Mouse (Mus musculus) forebrain, embryonic 13.5 days (tissue): ENCODE measurements around the gene Gpr18. TPM values are rescaled to one million over a fixed set of nuclear protein-coding genes. Genes with fewer than 3 reads are reported as not detected.

ENCODE experiments used
- ATAC-seq: fragments of 200-750 bp; cut with Nextera tagmentation; 2 replicates; pipeline ENCODE4 v1.8.0; 2017
- H3K27ac ChIP-seq: fragments of 300-500 bp; sonication (generic); 2 replicates; pipeline ENCODE4 v1.5.1; 2015; ENCODE audit warnings: inconsistent platforms, mild to moderate bottlenecking, moderate library complexity
- H3K27me3 ChIP-seq: fragments of 300-500 bp; sonication (generic); 2 replicates; pipeline ENCODE4 v1.6.1; 2015; ENCODE audit warnings: mild to moderate bottlenecking, inconsistent platforms
- H3K36me3 ChIP-seq: fragments of 300-500 bp; sonication (generic); 2 replicates; pipeline ENCODE4 v1.6.1; 2015; ENCODE audit warnings: mild to moderate bottlenecking, inconsistent platforms; ENCODE audit not compliant: poor library complexity, severe bottlenecking
- H3K4me1 ChIP-seq: fragments of 300-500 bp; sonication (generic); 2 replicates; pipeline ENCODE4 v1.6.1; 2015; ENCODE audit warnings: inconsistent platforms
- H3K4me2 ChIP-seq: fragments of 300-500 bp; sonication (generic); 2 replicates; pipeline ENCODE4 v1.6.1; 2015; ENCODE audit warnings: inconsistent platforms, mild to moderate bottlenecking, moderate library complexity
- H3K4me3 ChIP-seq: fragments of 300-500 bp; sonication (generic); 2 replicates; pipeline ENCODE4 v1.5.1; 2015; ENCODE audit warnings: mild to moderate bottlenecking, inconsistent platforms
- H3K9ac ChIP-seq: fragments of 300-500 bp; sonication (generic); 2 replicates; pipeline ENCODE4 v1.6.1; 2015; ENCODE audit warnings: mild to moderate bottlenecking, inconsistent platforms
- H3K9me3 ChIP-seq: fragments of 300-500 bp; sonication (generic); replicated peaks from 2 replicates; pipeline ENCODE4 v1.6.1; 2016; ENCODE audit warnings: inconsistent platforms
- WGBS: fragments of 180-500 bp; shearing (Covaris S2); methylation state at CpG from one replicate; pipeline ENCODE4 v1.1.7; 2015; 5-methylcytosine and 5-hydroxymethylcytosine counted together
- polyA plus RNA-seq: library from polyadenylated mRNA; unstranded; fragments of >200 nt; fragmentation: Nextera tagmentation; extraction: Ambion mirVana; gene quantifications from 2 replicates; pipeline ENCODE4 v1.2.1, GENCODE M21; 2015

Gpr18 gene
- polyA plus RNA-seq, 1 experiment from 2014 or later = 0.14 TPM

GRCm38 (mm10) chr14:121896126-121897090 is 19.2 kb downstream of the Gpr18 start:
- Histone ChIP-seq H3K4me3 (no peak overlapping the region), H3K27me3 (no peaks in the 10 kb centered on the region), H3K4me1 (0 out of 2 replicates have a peak, but pooled peaks cover 4% of the 10 kb centered on the region), H3K9ac (no peak overlapping the region), H3K4me2 (no peak overlapping the region), H3K36me3 (no peaks in the 10 kb centered on the region), H3K9me3 (no peaks in the 10 kb centered on the region), H3K27ac (no peak overlapping the region)
- WGBS = 70% methylated on average over 6 of the region's 6 CpGs
- ATAC-seq = no peak

GRCm38 (mm10) chr14:121895316-121895715 is 20.3 kb downstream of the Gpr18 start:
- H3K36me3 ChIP-seq = peaks cover 4% of the 10 kb centered on the region; the same call in 1 of the 2 replicates
- no peak overlapping the region for H3K27ac ChIP-seq
- 94% methylated on average over 4 of the region's 4 CpGs for WGBS
- 0 out of 2 replicates have a peak, but pooled peaks cover 4% of the 10 kb centered on the region for H3K4me1 ChIP-seq
- no peak overlapping the region for H3K4me2 ChIP-seq
- no peaks in the 10 kb centered on the region for H3K9me3 ChIP-seq
- H3K27me3 ChIP-seq = no peaks in the 10 kb centered on the region
- no peak overlapping the region for H3K4me3 ChIP-seq
- no peak for ATAC-seq
- H3K9ac ChIP-seq = no peak overlapping the region

- 80% methylated on average over 5 of the region's 5 CpGs for WGBS
- Histone ChIP-seq H3K4me2 (no peak overlapping the region), H3K9me3 (no peaks in the 10 kb centered on the region), H3K36me3 (peaks cover 4% of the 10 kb centered on the region; the same call in 1 of the 2 replicates), H3K27me3 (no peaks in the 10 kb centered on the region), H3K9ac (no peak overlapping the region), H3K4me3 (no peak overlapping the region), H3K27ac (no peak overlapping the region), H3K4me1 (0 out of 2 replicates have a peak, but pooled peaks cover 4% of the 10 kb centered on the region)
- no peak for ATAC-seq
Observed at GRCm38 (mm10) chr14:121894511-121895135, 21.0 kb downstream of the Gpr18 start.

GRCm38 (mm10) chr14:121893747-121894146 is 21.8 kb downstream of the Gpr18 start:
- H3K4me1 ChIP-seq = 0 out of 2 replicates have a peak, but pooled peaks cover 4% of the 10 kb centered on the region
- 94% methylated on average over 6 of the region's 6 CpGs for WGBS
- no peak for ATAC-seq

GRCm38 (mm10) chr14:121884150-121884797 is 31.3 kb downstream of the Gpr18 start:
- Histone ChIP-seq H3K4me3 (no peak overlapping the region), H3K9me3 (no peaks in the 10 kb centered on the region), H3K4me1 (peaks cover 17% of the 10 kb centered on the region), H3K9ac (no peak overlapping the region), H3K27ac (no peak overlapping the region), H3K4me2 (no peak overlapping the region), H3K36me3 (0 out of 2 replicates have a peak, but pooled peaks cover 12% of the 10 kb centered on the region), H3K27me3 (no peaks in the 10 kb centered on the region)
- no peak for ATAC-seq
- WGBS = 83% methylated on average over 6 of the region's 6 CpGs

More at GRCm38 (mm10) chr14:121893747-121894146, 21.8 kb downstream of the Gpr18 start:
- no peak overlapping the region for H3K4me2 ChIP-seq
- no peak overlapping the region for H3K27ac ChIP-seq
- peaks cover 4% of the 10 kb centered on the region; the same call in 1 of the 2 replicates for H3K36me3 ChIP-seq
- no peak overlapping the region for H3K4me3 ChIP-seq
- no peaks in the 10 kb centered on the region for H3K9me3 ChIP-seq
- H3K9ac ChIP-seq = no peak overlapping the region
- H3K27me3 ChIP-seq = no peaks in the 10 kb centered on the region

- Histone ChIP-seq H3K4me1 (peaks cover 26% of the 10 kb centered on the region), H3K36me3 (0 out of 2 replicates have a peak, but pooled peaks cover 12% of the 10 kb centered on the region), H3K27me3 (no peaks in the 10 kb centered on the region), H3K9ac (no peak overlapping the region), H3K9me3 (no peaks in the 10 kb centered on the region), H3K4me3 (no peak overlapping the region), H3K4me2 (no peak overlapping the region), H3K27ac (no peak overlapping the region)
- 89% methylated on average over 7 of the region's 7 CpGs for WGBS
- ATAC-seq = no peak
Observed at GRCm38 (mm10) chr14:121881211-121881610, 34.4 kb downstream of the Gpr18 start.

GRCm38 (mm10) chr14:121879266-121879840 is 36.2 kb downstream of the Gpr18 start:
- Histone ChIP-seq H3K4me3 (peak overlapping the region; percentile 71), H3K27ac (no peak overlapping the region)

GRCm38 (mm10) chr14:121878859-121879206 is 36.7 kb downstream of the Gpr18 start:
- ATAC-seq = no peak

More at GRCm38 (mm10) chr14:121879266-121879840, 36.2 kb downstream of the Gpr18 start:
- Histone ChIP-seq H3K27me3 (no peaks in the 10 kb centered on the region), H3K9ac (peak overlapping the region; percentile 84), H3K4me2 (peak overlapping the region; percentile 84), H3K36me3 (no peaks in the 10 kb centered on the region), H3K4me1 (peaks cover 26% of the 10 kb centered on the region), H3K9me3 (no peaks in the 10 kb centered on the region)
- ATAC-seq = no peak
- WGBS = 21% methylated on average over 16 of the region's 16 CpGs

GRCm38 (mm10) chr14:121878176-121878858 is 37.3 kb downstream of the Gpr18 start, which contains the start of gene Ubac2:
TSS of gene Ubac2 (plus strand) at chr14:121878620.
- H3K9me3 ChIP-seq = no peaks in the 10 kb centered on the region
- peak within 1 kb of the TSS; percentile 84 for H3K4me2 ChIP-seq
- H3K4me3 ChIP-seq = peak within 1 kb of the TSS; percentile 71
- no peaks in the 10 kb centered on the region for H3K36me3 ChIP-seq
- H3K27me3 ChIP-seq = no peaks in the 10 kb centered on the region
- under 1% methylated on average over 59 of the region's 61 CpGs for WGBS
- H3K4me1 ChIP-seq = peaks cover 26% of the 10 kb centered on the region
- peak; percentile 99 for ATAC-seq
- H3K9ac ChIP-seq = peak within 1 kb of the TSS; percentile 84
- peak within 1 kb of the TSS; percentile 92 for H3K27ac ChIP-seq

More at GRCm38 (mm10) chr14:121878859-121879206, 36.7 kb downstream of the Gpr18 start:
- H3K27me3 ChIP-seq = no peaks in the 10 kb centered on the region
- peak overlapping the region; percentile 84 for H3K9ac ChIP-seq
- H3K9me3 ChIP-seq = no peaks in the 10 kb centered on the region
- H3K4me3 ChIP-seq = peak overlapping the region; percentile 71
- peak overlapping the region; percentile 92; the same call in 1 of the 2 replicates for H3K27ac ChIP-seq
- H3K36me3 ChIP-seq = no peaks in the 10 kb centered on the region
- 0% methylated on average over 27 of the region's 27 CpGs for WGBS
- peak overlapping the region; percentile 84 for H3K4me2 ChIP-seq
- peaks cover 26% of the 10 kb centered on the region for H3K4me1 ChIP-seq

GRCm38 (mm10) chr14:121877640-121878039 is 37.9 kb downstream of the Gpr18 start:
- peak overlapping the region; percentile 72; the same call in 1 of the 2 replicates for H3K9ac ChIP-seq
- no peak overlapping the region for H3K27ac ChIP-seq
- H3K4me1 ChIP-seq = peaks cover 26% of the 10 kb centered on the region
- no peaks in the 10 kb centered on the region for H3K9me3 ChIP-seq
- peak overlapping the region; percentile 71 for H3K4me3 ChIP-seq
- H3K4me2 ChIP-seq = peak overlapping the region; percentile 65
- ATAC-seq = no peak
- H3K36me3 ChIP-seq = no peaks in the 10 kb centered on the region
- H3K27me3 ChIP-seq = no peaks in the 10 kb centered on the region; the same call in 1 of the 2 replicates
- 35% methylated on average over 8 of the region's 8 CpGs for WGBS

GRCm38 (mm10) chr14:121876860-121877259 is 38.7 kb downstream of the Gpr18 start:
- whole genome bisulfite sequencing = 93% methylated on average over 2 of the region's 2 CpGs
- Histone ChIP-seq H3K27ac (no peak overlapping the region), H3K9ac (no peak overlapping the region), H3K27me3 (no peaks in the 10 kb centered on the region; the same call in 1 of the 2 replicates), H3K36me3 (no peaks in the 10 kb centered on the region), H3K4me3 (no peak overlapping the region), H3K4me1 (peaks cover 26% of the 10 kb centered on the region), H3K9me3 (no peaks in the 10 kb centered on the region), H3K4me2 (no peak overlapping the region)
- no peak for ATAC-seq
